Mouse (Mus musculus): ENCODE measurements at regions not wholly inside any gene's neighbourhood (a gene's known extent, or its start where the extent isn't known, plus 50 kb on each side); places are given as distances from the start of the nearest gene placed in this dataset.
A peak's percentile ranks its signal among the peaks of the same experiment; 100 is the strongest.

DNA sequence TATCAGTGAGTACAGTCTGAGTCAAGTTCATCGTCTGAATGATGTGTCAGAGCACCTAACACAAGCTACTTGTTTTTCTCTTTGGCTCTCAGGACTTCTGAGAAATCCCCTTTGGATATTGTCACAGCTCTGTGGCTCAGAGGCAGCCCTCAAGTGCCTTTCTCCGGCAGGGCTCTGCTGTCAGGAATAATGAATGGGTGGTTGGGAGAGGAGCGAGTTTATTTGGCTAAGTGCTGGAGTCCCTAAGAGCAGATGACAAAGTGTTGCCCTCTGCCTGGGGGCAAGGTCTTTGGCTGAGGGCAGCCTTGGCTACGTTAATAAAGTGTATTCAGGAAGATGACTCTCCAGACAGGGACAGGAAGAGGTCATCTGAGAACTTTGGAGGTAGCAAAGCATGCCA is 110.5 kb upstream of the Sh3bp4 start:
- DNase-seq (ENCODE audit: low spot score in 2 of 2): no peak

DNA sequence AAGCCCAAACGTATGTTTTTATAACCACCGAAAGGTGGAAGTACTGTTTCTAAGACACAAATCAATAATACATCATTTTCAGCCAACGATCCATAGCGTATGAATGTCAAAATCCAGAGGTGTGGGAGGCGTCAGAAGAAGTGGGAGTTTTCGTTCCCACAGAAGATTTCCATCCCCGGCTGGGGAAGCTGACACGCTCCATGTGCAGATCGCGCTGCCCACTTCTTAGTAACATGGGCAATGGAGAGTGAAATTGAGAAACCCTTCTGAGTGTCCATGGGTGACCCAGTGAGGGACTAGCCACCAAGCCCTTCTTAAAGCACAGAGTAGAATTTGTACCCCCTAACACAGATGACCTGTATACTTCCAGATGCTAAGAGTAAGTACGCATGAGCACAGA is 110.1 kb upstream of the Sh3bp4 start:
- no peak for DNase-seq (ENCODE audit: low spot score in 2 of 2)

DNA sequence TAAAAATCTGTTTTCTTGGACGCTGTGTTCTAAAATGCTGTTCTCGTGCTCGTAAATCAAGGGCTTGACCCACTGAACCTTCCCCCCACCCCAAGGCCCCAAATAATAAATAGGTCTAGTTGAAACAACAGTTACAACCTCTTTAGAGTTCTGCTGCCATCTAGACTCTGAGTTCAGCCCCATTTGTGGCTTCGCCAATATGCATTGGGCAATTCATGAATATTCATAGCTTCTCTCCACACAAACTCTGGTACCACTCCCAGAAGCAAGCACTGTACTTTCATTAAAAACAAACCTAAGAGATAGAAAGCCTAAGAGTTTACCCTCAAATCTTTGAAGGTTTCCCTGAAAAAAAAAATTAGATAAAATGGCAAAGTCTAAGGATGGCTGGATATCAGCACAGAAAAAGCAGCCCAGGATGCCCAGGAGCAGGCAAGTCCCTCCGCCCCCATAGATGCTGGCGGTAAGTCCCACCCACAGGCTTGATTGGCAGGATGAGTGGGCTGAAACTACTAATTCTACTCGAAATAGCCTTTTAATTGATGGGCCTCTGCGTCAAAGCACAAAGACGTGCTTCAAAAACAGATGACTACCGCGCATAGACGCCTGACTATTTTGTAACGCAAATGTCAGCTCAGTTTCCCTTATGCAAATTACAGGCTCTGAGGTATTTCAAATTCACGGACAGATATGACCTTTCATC is 106.0 kb upstream of the Sh3bp4 start:
- peak; percentile 49 to 58 for DNase-seq (ENCODE audit: low spot score in 2 of 2)

DNA sequence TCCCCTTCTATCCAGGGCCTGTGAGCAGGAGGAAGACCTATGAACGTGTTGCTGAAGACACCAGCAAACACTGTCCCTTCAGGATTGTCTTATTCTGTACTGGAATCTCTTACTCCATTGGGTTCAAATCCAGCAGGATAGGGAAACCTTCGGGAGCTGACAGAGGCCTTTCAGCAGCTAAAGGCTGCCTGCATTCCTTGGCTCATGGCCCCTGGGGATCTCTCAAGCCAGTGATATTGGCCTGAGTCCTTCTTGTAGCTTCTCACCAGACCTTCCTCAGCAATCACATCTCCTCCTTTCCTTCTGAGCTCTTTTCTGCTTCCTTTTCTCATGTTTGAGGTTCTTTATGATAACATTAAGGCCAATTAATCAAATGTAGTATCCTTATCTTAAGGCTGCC is 103.8 kb upstream of the Sh3bp4 start:
- no peak for DNase-seq (ENCODE audit: low spot score in 2 of 2)

DNA sequence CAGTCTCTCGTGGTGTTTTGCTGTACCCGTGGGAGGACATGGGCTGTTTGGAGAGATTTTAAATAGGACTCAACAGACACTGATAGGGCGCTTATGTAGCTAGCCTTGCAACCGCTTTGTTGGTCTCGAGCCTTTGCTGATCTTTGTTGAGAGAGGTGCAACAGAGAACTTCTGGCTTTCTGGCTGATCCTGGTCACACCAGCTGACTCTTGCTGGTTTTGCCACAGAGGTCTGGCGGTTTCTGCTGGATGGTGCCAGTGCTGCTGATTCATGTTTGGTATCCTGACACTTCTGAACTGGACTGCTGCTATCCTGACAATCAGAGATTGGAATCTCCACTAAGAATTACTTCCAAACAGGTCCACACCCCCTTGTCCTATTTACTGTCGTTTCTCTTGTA is 102.1 kb upstream of the Sh3bp4 start:
- no peak for DNase-seq (ENCODE audit: low spot score in 2 of 2)

DNA sequence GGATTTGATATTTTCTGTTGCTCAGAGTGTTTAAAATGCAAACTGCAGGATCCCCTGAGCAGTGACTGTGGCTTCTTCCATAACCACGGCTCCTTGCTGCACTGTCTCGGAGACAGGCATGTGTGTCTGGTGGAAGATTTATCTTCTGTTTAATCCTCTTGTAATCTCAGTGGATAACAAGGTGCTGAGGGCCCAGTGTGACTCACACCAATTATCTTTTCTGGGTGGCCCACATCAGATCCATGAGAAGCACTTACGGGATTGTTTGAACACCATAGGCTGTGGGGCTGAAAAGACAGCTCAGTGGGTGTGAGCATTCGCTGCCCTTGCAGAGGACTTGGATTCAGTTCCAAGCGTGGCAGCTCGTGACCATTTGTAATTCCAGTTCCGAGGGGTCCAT is 101.2 kb upstream of the Sh3bp4 start:
- DNase-seq (ENCODE audit: low spot score in 2 of 2): no peak

DNA sequence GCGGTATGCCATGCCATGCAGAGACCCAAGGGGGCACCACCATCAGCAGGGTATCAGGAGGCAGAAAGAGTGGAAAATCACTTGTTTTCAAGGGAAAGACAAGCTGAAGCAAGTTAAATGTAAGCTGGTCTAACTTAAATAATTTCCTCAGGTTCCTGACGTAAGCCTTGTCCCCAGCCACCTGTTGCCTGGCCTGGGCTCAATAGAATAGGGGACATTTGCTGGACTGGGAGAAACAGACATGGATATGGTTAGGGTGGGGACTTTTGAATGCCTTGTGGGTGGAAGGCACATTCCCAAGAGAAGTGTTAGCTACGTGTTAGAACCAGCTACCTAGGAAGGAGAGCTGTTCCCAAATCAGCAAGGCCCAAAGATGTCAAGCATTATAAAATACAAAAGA is 100.6 kb upstream of the Sh3bp4 start:
- no peak for DNase-seq (ENCODE audit: low spot score in 2 of 2)

DNA sequence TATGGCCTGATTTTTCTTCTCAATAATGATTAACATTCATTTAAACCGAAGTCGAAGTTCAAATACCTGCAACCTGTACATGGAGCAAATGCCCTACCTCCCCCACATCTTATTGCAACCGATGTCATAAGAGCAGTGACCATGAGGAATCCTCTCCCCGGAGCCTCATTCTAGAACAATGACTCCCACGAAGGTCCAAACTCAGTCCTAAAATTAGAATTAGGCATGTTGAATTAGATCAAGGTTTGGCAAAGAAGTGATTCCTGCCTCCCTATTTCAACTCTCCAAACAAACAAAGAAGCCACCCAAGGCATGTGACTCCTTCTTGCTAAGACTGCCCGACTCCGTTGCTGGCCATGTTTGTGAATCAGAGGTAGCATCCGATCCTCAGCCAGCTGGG is 94.1 kb upstream of the Sh3bp4 start:
- no peak for DNase-seq (ENCODE audit: low spot score in 2 of 2)

DNA sequence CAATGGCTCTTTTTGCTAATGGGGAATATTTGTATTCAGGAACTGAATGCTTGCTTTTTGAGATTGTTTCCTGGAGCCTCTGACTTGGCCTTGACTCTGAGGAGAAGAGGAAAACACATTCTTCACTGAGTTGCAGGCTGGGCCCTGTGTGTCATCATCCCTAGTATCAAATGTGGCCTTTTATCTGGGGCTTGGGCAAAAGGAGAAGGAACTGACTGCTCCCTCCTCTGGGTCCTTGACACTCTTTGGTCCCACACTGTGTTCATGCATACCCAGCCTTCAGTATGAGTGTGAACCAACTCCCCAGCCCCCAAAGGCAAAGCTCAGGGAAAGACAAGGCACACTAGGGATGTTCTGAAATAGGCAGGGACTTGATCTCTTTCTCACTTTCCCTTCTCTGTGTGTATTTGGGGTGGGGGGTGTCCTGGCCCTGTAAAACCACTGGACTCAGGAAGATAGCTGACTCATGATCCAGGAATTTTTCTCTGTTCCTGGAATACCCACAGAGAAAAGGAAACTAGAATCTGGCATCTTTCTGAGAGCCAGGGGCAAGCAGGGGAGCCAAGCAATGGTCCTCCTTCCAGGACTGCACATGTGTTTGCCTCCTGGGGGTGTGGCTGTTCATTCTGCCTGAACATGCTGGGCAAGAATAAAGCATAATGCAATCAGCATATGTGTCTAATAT is 82.1 kb upstream of the Sh3bp4 start:
- no peak for DNase-seq (ENCODE audit: low spot score in 2 of 2)

DNA sequence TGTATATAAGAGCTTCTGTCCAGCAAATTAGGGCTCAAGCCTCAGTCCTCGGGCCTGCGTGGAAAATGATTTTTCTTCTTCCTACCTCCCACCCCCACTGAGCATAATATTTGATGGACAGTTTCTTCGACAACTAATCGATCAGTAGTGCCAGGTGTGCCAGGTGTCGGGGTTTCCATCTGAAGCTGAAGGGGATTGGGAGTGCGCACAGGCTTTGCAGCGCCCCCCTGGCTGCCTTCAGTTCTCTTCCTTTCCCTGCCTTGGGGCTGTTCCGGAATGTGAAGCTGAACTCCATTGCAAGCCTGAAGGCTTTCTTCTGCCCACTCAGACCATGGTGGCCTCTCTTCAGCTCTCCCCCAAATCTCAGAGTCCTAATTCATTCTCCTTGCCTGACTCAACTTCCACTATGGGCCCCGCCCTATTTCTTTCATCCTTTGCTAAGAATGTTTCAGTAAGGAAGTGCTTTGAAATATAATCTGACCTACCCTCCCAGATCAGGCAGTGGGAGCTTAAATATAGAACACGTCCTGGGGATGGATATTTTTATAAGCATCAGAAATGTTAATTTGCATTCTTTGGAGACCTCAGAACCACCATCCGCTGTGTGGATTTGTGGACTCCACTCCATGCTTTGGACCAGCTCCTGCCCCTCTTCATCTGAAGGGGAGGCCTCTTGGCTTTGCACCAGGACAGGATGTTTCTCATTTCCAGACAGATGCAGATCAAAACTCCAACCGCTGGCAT is 75.5 kb upstream of the Sh3bp4 start:
- DNase-seq (ENCODE audit: low spot score in 2 of 2): no peak

DNA sequence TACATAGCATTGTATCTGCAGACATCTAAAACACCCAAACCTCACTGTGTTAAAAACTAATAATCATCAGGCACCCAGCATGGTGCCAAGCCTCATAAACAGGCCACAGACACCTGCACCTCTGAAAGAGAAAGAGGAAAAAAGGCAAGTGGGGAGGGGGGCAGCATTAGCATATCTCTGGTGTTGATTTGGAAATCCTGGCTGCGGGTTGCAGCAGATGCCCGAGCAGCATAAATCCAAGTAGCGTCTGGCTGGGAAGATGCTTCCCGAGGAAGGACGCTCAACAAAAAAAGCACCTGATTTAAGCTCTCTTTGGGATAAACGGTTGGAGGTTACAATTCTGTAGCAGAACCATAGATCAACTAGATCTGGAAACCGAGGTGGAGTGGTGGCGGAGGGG is 74.3 kb upstream of the Sh3bp4 start:
- peak; percentile 30 to 58 for DNase-seq (ENCODE audit: low spot score in 2 of 2)

DNA sequence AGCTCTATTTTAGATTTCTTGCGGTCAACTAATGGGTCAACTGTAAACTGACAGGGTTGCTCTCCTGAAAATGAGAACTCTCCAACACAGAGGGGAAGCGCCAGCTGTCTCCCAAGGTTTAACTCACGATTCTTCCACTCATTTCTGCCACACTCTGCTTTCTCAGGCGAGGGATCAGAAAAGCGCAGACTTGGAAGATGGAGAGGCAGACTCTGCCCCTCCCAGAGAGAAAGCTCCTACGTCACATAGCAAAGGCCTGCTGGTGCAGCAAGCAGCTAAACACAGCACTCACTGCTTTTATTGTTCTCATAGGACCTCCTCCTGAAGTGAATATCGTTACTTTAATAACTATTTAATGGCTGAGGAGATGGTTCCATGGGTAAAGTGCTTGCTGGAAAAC is 73.6 kb upstream of the Sh3bp4 start:
- DNase-seq (ENCODE audit: low spot score in 2 of 2): peak in 1 of 2 experiments; percentile 40

DNA sequence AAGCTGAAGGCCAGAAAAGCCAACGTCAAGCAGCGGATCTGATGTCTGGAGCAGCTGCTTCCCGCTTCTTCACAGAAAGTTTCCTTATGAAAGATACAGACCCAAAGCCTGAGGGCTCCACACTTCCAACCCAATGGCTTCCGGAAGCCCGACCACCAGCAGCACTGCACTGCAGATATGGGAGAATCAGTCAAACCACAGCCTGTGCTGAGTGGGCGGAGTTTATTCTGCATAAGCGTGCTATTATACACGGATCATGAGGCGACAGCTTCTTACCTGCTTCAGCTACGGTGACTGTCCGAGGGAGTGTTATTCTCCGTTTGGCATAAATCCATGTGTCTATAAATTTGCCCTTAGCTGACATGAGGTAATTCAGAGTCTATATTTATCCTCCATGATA is 72.4 kb upstream of the Sh3bp4 start:
- no peak for DNase-seq (ENCODE audit: low spot score in 2 of 2)

DNA sequence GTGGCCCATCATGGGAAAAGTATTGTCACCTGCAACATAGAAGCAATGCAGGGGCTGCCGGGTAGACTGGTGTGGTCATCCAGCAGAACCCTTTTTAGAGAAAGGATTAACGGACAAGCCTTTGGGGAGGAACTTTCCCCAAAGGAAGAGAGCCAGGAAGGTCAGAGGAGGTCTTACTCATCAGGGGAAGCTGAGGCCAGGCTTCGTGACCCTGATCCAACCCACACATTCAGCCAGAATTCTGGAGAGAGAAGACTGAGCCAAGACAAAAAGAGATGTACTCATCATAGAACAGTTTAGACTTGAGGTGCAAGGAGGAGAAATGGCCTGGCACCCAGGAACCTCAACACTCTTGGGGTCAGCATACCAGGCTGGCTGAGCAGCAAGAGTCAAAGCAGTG is 67.9 kb upstream of the Sh3bp4 start:
- DNase-seq (ENCODE audit: low spot score in 2 of 2): no peak

DNA sequence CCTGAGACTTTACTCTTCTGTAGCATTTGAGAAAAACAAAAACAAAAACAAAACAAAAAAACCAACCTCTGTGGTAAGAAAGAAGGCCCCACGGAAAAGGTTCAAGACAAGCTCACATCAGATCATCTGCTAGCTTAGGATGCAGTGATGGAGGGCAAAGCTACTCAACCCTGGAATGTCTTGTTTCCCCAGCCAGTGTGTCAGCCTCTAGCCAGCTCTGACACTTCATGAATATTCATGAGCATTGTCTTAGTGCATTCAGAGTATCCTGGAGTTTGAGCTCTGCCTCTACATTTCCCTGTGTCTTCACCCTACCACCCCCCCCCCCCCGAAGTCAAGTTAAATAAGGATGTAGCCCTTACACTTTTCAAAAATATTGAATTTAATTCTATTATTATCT is 66.5 kb upstream of the Sh3bp4 start:
- DNase-seq (ENCODE audit: low spot score in 2 of 2): no peak

DNA sequence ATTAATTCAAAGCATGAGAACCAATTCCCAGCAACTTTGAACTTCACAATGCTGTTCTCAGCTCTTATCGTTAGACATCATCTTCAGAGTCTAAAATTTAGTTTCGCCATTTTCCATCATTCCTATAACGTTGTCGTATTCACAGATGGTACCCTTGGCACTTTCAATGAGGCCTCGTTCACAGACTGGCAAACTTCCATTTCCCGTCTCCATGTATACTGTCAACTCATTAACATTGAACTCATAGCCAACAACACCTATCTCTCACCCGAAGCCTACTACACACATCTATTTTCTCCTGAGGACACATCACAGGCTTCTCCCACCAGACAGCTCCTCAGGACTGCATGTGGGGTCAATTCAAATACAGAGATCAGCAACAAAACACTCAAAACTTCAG is 62.7 kb upstream of the Sh3bp4 start:
- DNase-seq (ENCODE audit: low spot score in 2 of 2): no peak

DNA sequence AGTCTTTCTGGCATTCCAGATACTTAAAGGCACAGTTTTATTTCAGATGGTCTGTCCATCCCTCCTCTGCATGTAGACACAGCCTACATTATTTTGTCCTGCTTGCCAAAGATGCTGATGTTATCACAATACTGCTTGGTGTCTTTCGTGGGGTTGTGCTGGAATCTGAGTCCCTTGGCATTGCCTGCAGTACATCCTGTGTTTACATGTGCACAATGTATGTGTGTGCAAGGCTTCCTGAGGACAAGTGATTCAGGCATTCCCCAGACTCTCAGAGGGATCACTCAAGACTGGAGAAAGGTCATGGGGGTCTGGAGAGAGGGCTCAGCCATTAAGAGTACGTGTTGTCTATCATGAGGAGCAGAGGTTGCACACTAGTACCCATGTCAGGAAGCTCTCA is 60.0 kb upstream of the Sh3bp4 start:
- DNase-seq (ENCODE audit: low spot score in 2 of 2): no peak

DNA sequence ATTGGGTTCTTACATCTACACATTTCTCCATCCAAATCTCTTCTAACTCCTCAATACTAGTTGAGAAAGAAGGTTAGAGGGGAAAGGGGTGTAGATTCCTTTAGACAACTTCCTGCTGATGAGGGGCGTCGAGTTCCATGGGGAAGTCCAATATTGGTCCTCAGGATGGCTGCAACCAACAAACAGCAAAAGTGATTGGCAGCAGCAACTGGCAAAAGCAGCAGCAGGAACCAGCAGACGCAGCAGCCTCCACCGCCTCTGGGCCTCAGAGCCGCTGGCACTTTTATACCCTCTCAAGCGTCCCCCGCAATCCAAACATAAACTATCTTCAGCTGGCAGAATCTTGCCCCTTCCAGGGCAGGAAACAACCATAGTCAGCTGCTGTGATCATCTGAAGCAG is 58.8 kb upstream of the Sh3bp4 start:
- DNase-seq (ENCODE audit: low spot score in 2 of 2): no peak

DNA sequence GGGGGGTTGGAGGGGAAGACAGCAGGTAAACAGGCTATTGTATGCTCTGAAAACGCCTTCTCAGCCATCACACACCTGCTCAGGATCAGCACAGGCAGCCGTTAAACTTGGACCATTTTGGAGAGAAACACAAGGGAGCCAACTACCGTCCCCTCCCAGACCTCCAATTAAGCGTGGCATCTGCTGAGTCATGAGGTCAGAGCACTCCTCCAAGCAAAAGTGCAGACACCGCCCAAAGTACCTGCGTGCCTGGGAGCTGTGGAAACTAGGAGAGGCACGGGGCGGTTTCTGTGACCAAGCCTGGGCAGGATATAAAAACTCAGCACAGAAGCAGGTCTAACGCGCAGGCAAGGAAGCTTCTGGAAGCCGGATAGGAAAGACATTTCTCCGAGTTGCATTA is 54.8 kb upstream of the Sh3bp4 start:
- no peak for DNase-seq (ENCODE audit: low spot score in 2 of 2)

DNA sequence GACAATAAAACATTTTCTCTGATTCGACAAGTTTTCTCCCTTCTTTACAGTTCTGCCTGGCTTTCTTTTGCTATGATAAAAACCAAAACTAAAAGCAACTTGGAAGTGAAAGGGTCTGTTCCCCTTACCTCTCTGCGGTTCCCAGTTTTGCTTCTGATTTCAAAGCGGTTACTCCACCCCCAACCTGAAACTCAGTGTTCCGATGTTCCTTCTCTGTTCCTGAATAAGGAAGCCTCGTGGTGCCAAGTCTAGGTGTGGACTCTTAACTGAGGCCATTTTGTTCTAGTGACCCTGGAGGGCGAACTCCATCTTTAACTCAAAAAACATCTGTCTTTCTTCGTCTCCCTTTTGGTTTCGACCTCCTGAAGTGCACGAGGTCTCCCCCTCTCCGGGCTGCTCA is 54.4 kb upstream of the Sh3bp4 start:
- DNase-seq (ENCODE audit: low spot score in 2 of 2): no peak

DNA sequence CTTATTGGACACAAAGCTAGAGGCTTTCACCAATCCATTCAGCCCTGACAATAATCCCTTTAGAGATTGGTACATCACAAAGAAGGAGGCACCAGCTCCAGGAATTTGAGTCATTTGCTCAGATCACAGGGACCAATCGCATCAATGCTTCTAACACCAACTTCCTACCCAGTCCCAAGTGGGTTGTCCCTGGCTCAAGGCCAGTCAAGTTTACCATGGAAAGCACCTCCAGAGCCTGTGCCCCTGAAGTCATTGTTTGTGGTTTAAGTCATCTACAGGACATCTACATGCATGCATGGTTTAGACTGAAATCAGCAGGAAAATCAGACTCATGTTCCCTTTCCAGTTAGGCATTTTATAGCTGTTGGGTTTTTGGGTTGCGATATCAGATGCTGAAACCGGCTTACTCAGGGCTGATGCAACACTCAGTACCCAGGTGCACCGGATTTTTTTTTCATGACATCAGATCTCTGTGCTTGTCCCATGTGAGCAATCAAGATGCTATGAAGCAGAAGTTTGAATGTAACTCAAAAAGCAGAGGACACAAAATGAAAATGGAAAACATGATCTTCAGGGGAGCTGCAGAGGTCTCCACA is 50.3 kb upstream of the Sh3bp4 start:
- no peak for DNase-seq (ENCODE audit: low spot score in 2 of 2)

Measured in right cerebral cortex, postnatal 10 days (tissue).